Comparison of ENCODE assay signal across 14 mouse cellular contexts in the genomic region with DNA sequence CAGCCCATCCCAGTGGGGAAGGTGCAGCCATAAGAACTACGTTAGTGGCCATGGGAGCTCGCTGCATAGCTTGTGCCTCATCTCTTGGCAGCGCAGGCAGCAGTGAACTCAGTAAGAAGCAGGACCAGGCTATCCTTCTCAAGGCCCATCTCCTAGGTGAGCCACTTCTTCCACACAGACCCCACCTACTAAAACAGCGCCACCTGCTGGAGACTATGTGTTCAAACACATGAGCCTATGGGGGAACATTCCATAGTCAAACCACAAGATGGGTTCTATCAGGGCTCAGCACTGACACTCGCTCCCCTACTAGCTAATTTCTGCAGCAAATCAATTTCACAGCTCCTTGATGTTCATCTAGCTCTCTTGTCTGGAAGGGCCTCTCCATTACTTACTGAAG.
DNase-seq lines count a peak whose midpoint lies in the region; ATAC-seq and TF ChIP-seq lines count a peak whose summit lies in the region.
"Had no signal": no experiment of that assay in that cellular context is flagged by ENCODE, and none has a peak within 500 bp of the region (broad histone marks: within the 10 kb centered on the region; RNA-seq: fewer than 3 reads in every experiment).

No protein-coding gene starts in this region.

- H3K27me3 ChIP-seq in cerebellum, adult 2 months (ENCODE audit: control insufficient read depth, insufficient read depth, low read length), result no peaks in the 10 kb centered on the region
- no peaks in the 10 kb centered on the region for H3K27me3 ChIP-seq in liver, embryonic 14.5 days (ENCODE audit: control insufficient read depth, insufficient read depth, low read length)
- no peaks in the 10 kb centered on the region for H3K27me3 ChIP-seq in liver, embryonic 12.5 days (replicated peaks)
- H3K27me3 ChIP-seq in forebrain, embryonic 14.5 days (replicated peaks; ENCODE audit: control insufficient read depth, insufficient read depth, low read length), result no peaks in the 10 kb centered on the region
- H3K27me3 ChIP-seq: heart, embryonic 12.5 days; hindbrain, embryonic 12.5 days; midbrain, embryonic 13.5 days had no signal

- ATAC-seq in liver, embryonic 14.5 days (ENCODE audit: insufficient read depth), result no peak
- ATAC-seq in liver, embryonic 12.5 days, result no peak
- ATAC-seq in forebrain, embryonic 14.5 days, result no peak
- ATAC-seq: midbrain, embryonic 13.5 days had no signal

- no peaks in the 10 kb centered on the region for H3K36me3 ChIP-seq in liver, embryonic 14.5 days (replicated peaks; ENCODE audit: control insufficient read depth, insufficient read depth, low read depth)
- H3K36me3 ChIP-seq in liver, embryonic 12.5 days, result no peaks in the 10 kb centered on the region
- H3K36me3 ChIP-seq in forebrain, embryonic 14.5 days (ENCODE audit: control insufficient read depth, insufficient read depth, low read length), result no peaks in the 10 kb centered on the region
- H3K36me3 ChIP-seq: heart, embryonic 12.5 days; hindbrain, embryonic 12.5 days; limb, embryonic 12.5 days; midbrain, embryonic 13.5 days had no signal

- H3K4me3 ChIP-seq in cerebellum, adult 2 months (replicated peaks; ENCODE audit: insufficient read depth, low read depth, low read length), result no peak overlapping the region
- no peak overlapping the region for H3K4me3 ChIP-seq in liver, embryonic 14.5 days (ENCODE audit: insufficient read depth in 1 of 2, low read depth in 2 of 2, low read length in 2 of 2)
- no peak overlapping the region for H3K4me3 ChIP-seq in liver, embryonic 12.5 days
- no peak overlapping the region for H3K4me3 ChIP-seq in forebrain, embryonic 14.5 days (ENCODE audit: low read depth, low read length)
- H3K4me3 ChIP-seq: heart, embryonic 12.5 days; hindbrain, embryonic 12.5 days; limb, embryonic 12.5 days; midbrain, embryonic 13.5 days had no signal

- no peak overlapping the region for H3K4me2 ChIP-seq in liver, embryonic 14.5 days (ENCODE audit: low read depth)
- no peak overlapping the region for H3K4me2 ChIP-seq in liver, embryonic 12.5 days
- H3K4me2 ChIP-seq in forebrain, embryonic 14.5 days (ENCODE audit: low read length), result no peak overlapping the region
- H3K4me2 ChIP-seq: heart, embryonic 12.5 days; hindbrain, embryonic 12.5 days; limb, embryonic 12.5 days; midbrain, embryonic 13.5 days had no signal

- TF ChIP-seq POLR2A in cerebellum, adult 2 months (IDR thresholded peaks at IDR 0.05; ENCODE audit: borderline replicate concordance, insufficient read depth, low read length), result no peak
- TF ChIP-seq POLR2A in brain, embryonic 14.5 days (IDR thresholded peaks at IDR 0.05; ENCODE audit: borderline replicate concordance, extremely low read depth, insufficient read depth, insufficient read length, poor library complexity, severe bottlenecking), result no peak

- no peaks in the 10 kb centered on the region for H3K9me3 ChIP-seq in liver, embryonic 14.5 days (ENCODE audit: control insufficient read depth, low read length)
- H3K9me3 ChIP-seq in liver, embryonic 12.5 days (replicated peaks), result peaks cover 8% of the 10 kb centered on the region
- no peaks in the 10 kb centered on the region for H3K9me3 ChIP-seq in forebrain, embryonic 14.5 days (replicated peaks; ENCODE audit: control insufficient read depth, low read length)

- 99% methylated on average over 5 of the region's 5 CpGs for WGBS in cerebellum, adult 2 months
- 84% methylated on average over 5 of the region's 5 CpGs for WGBS in liver, embryonic 14.5 days (ENCODE audit: insufficient replicate concordance)
- WGBS in liver, embryonic 12.5 days (ENCODE audit: insufficient replicate concordance), result 80% methylated on average over 5 of the region's 5 CpGs
- WGBS in forebrain, embryonic 14.5 days, result 93% methylated on average over 5 of the region's 5 CpGs

- H3K9ac ChIP-seq in liver, embryonic 14.5 days (replicated peaks), result no peak overlapping the region
- no peak overlapping the region for H3K9ac ChIP-seq in liver, embryonic 12.5 days
- H3K9ac ChIP-seq in forebrain, embryonic 14.5 days (ENCODE audit: low read length), result no peak overlapping the region
- H3K9ac ChIP-seq: heart, embryonic 12.5 days; hindbrain, embryonic 12.5 days; limb, embryonic 12.5 days; midbrain, embryonic 13.5 days had no signal

- no peak for DNase-seq in cerebellum, adult 2 months
- no peak for DNase-seq in cerebellum, adult 11-12 months
- DNase-seq in liver, embryonic 14.5 days (ENCODE audit: low read depth in 3 of 3, low spot score in 3 of 3), result no peak
- DNase-seq in B cell, adult 2 months, result peak; percentile 8
- no peak for DNase-seq in brain, embryonic 14.5 days (ENCODE audit: low read depth)
- no peak for DNase-seq in ovary, postnatal 10 days (ENCODE audit: low spot score)
- no peak for DNase-seq in forebrain, embryonic 14.5 days (ENCODE audit: low spot score)
- DNase-seq: adrenal gland, adult 8-10 months; cerebellum, postnatal 25 days had no signal

- TF ChIP-seq CTCF in cerebellum, adult 2 months (IDR thresholded peaks at IDR 0.05; ENCODE audit: borderline replicate concordance, insufficient read depth, low read depth, low read length), result 0 out of 2 replicates have a peak, but pooled peaks have one; percentile 2
- TF ChIP-seq CTCF in liver, embryonic 14.5 days (IDR thresholded peaks at IDR 0.05; ENCODE audit: low read depth), result peak; percentile 52
- peak; percentile 23; the same call in 1 of the 2 replicates for TF ChIP-seq CTCF in brain, embryonic 14.5 days (IDR thresholded peaks at IDR 0.05; ENCODE audit: borderline replicate concordance, extremely low read depth, insufficient read depth, insufficient read length)

- H3K4me1 ChIP-seq in cerebellum, adult 2 months (ENCODE audit: control insufficient read depth, insufficient read depth, low read length), result no peaks in the 10 kb centered on the region
- H3K4me1 ChIP-seq in liver, embryonic 14.5 days (replicated peaks; ENCODE audit: control insufficient read depth in 2 of 2, insufficient read depth in 2 of 2, low read length in 1 of 2), result no peaks in the 10 kb centered on the region
- peaks cover 4% of the 10 kb centered on the region; the same call in 1 of the 2 replicates for H3K4me1 ChIP-seq in liver, embryonic 12.5 days
- no peaks in the 10 kb centered on the region for H3K4me1 ChIP-seq in forebrain, embryonic 14.5 days (ENCODE audit: control insufficient read depth, insufficient read depth, low read length)
- H3K4me1 ChIP-seq: hindbrain, embryonic 12.5 days; midbrain, embryonic 13.5 days had no signal

- TF ChIP-seq EP300 in liver, embryonic 14.5 days (IDR thresholded peaks at IDR 0.05; ENCODE audit: low read depth), result no peak

- no peak overlapping the region for H3K27ac ChIP-seq in cerebellum, adult 2 months (ENCODE audit: insufficient read depth, low read length)
- no peak overlapping the region for H3K27ac ChIP-seq in liver, embryonic 14.5 days
- H3K27ac ChIP-seq in liver, embryonic 12.5 days, result no peak overlapping the region
- no peak overlapping the region for H3K27ac ChIP-seq in forebrain, embryonic 14.5 days (ENCODE audit: low read depth, low read length)
- H3K27ac ChIP-seq: hindbrain, embryonic 12.5 days; midbrain, embryonic 13.5 days had no signal

Comparison
In these comparisons a context has a peak if more than half of its experiments do, and no peak if none do; other contexts are left out.
1. DNase-seq: peak in B cell, adult 2 months (2 of 2); none in cerebellum, adult 2 months (0 of 2), cerebellum, adult 11-12 months (single experiment), liver, embryonic 14.5 days (0 of 3), brain, embryonic 14.5 days (single experiment), ovary, postnatal 10 days (single experiment) and forebrain, embryonic 14.5 days (single experiment).
2. CTCF ChIP-seq: peak in every context shown above with its lines; median percentile 52 in liver, embryonic 14.5 days; 23 in brain, embryonic 14.5 days; 2 in cerebellum, adult 2 months.